In the genomic region with DNA sequence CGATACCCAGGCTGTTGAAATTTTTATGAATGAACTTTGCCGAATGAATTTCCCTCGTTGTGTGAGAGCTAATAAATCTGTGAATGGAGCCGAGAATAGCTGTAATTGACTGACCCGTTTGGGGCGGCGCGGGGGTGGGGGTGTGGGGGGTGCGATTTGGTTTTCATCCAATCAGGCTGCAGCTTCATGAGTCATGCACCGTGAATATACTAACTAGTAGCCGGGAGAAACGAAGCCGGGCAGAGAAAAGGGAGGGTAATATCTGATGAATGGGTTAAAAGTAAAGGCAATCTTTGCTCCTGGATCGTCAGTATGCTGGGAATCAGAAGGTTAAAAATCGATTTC, we compare ENCODE assay signal across 8 mouse cellular contexts. TPM values are rescaled to one million over a fixed set of nuclear protein-coding genes. Genes with fewer than 3 reads are reported as not detected.
DNase-seq lines count a peak whose midpoint lies in the region; ATAC-seq and TF ChIP-seq lines count a peak whose summit lies in the region.

A gene (minus strand): TSS at position 63 of the 345 bp plus-strand sequence.

- H3K4me2 ChIP-seq in forebrain, embryonic 12.5 days = peak within 1 kb of the TSS; percentile 86
- peak within 1 kb of the TSS; percentile 95 for H3K4me2 ChIP-seq in intestine, postnatal 0 days (replicated peaks; ENCODE audit: low read depth)
- H3K4me2 ChIP-seq in midbrain, embryonic 15.5 days = peak within 1 kb of the TSS; percentile 100

- H3K9me3 ChIP-seq in forebrain, embryonic 12.5 days = no peaks in the 10 kb centered on the region
- no peaks in the 10 kb centered on the region for H3K9me3 ChIP-seq in intestine, postnatal 0 days (ENCODE audit: control insufficient read depth)
- no peaks in the 10 kb centered on the region for H3K9me3 ChIP-seq in midbrain, embryonic 15.5 days

- no peak within 1 kb of the TSS for H3K27ac ChIP-seq in bone marrow macrophage, adult 2 months (ENCODE audit: insufficient read depth, low read depth, low read length)
- H3K27ac ChIP-seq in forebrain, embryonic 12.5 days = peak within 1 kb of the TSS; percentile 65; the same call in 1 of the 2 replicates
- H3K27ac ChIP-seq in intestine, postnatal 0 days (ENCODE audit: low read depth, low read length) = no peak within 1 kb of the TSS
- peak within 1 kb of the TSS; percentile 78 for H3K27ac ChIP-seq in midbrain, embryonic 15.5 days

- no peak for TF ChIP-seq POLR2A in bone marrow macrophage, adult 2 months (IDR thresholded peaks at IDR 0.05; ENCODE audit: borderline replicate concordance, low read depth, low read length)

- no peaks in the 10 kb centered on the region for H3K36me3 ChIP-seq in forebrain, embryonic 12.5 days (replicated peaks)
- no peaks in the 10 kb centered on the region for H3K36me3 ChIP-seq in intestine, postnatal 0 days (ENCODE audit: control insufficient read depth, insufficient read depth)
- H3K36me3 ChIP-seq in midbrain, embryonic 15.5 days (replicated peaks) = no peaks in the 10 kb centered on the region

- peak; percentile 89 for ATAC-seq in forebrain, embryonic 12.5 days (ENCODE audit: low FRiP score)
- ATAC-seq in intestine, postnatal 0 days = peak; percentile 58
- ATAC-seq in midbrain, embryonic 15.5 days (replicated peaks) = peak; percentile 90

- peak; percentile 6 for DNase-seq in retina, adult 2 months (ENCODE audit: low read depth, low spot score)
- DNase-seq in retina, postnatal 1 day = no peak
- no peak for DNase-seq in frontal cortex, postnatal 25 days (ENCODE audit: low spot score in 2 of 2)
- DNase-seq in thymus, postnatal 36 days = no peak

- H3K9ac ChIP-seq in forebrain, embryonic 12.5 days = peak within 1 kb of the TSS; percentile 61
- H3K9ac ChIP-seq in intestine, postnatal 0 days (ENCODE audit: low read depth, low read length) = no peak within 1 kb of the TSS
- H3K9ac ChIP-seq in midbrain, embryonic 15.5 days = peak within 1 kb of the TSS; percentile 69

- H3K4me3 ChIP-seq in bone marrow macrophage, adult 2 months (ENCODE audit: insufficient read depth, low read length) = peak within 1 kb of the TSS; percentile 51
- H3K4me3 ChIP-seq in forebrain, embryonic 12.5 days (replicated peaks) = peak within 1 kb of the TSS; percentile 47
- peak within 1 kb of the TSS; percentile 46 for H3K4me3 ChIP-seq in intestine, postnatal 0 days (ENCODE audit: low read depth, low read length)
- H3K4me3 ChIP-seq in midbrain, embryonic 15.5 days = peak within 1 kb of the TSS; percentile 54

- H3K4me1 ChIP-seq in bone marrow macrophage, adult 2 months (ENCODE audit: control insufficient read depth, insufficient read depth, low read length) = peaks cover 3% of the 10 kb centered on the region; the same call in 1 of the 2 replicates
- peaks cover 22% of the 10 kb centered on the region for H3K4me1 ChIP-seq in forebrain, embryonic 12.5 days
- peaks cover 3% of the 10 kb centered on the region; the same call in 1 of the 2 replicates for H3K4me1 ChIP-seq in intestine, postnatal 0 days (replicated peaks; ENCODE audit: control insufficient read depth, insufficient read depth, low read length)
- peaks cover 25% of the 10 kb centered on the region for H3K4me1 ChIP-seq in midbrain, embryonic 15.5 days

- under 1% methylated on average over 15 of the region's 15 CpGs for whole genome bisulfite sequencing in forebrain, embryonic 12.5 days
- WGBS in intestine, postnatal 0 days = under 1% methylated on average over 15 of the region's 15 CpGs
- WGBS in midbrain, embryonic 15.5 days = under 1% methylated on average over 15 of the region's 15 CpGs

- TF ChIP-seq CTCF in bone marrow macrophage, adult 2 months (IDR thresholded peaks at IDR 0.05; ENCODE audit: low read depth, low read length) = no peak
- no peak for TF ChIP-seq CTCF in intestine, postnatal 0 days (IDR thresholded peaks at IDR 0.05; ENCODE audit: low read depth)

- peaks cover 52% of the 10 kb centered on the region for H3K27me3 ChIP-seq in forebrain, embryonic 12.5 days
- H3K27me3 ChIP-seq in intestine, postnatal 0 days (replicated peaks; ENCODE audit: control insufficient read depth, insufficient read depth, low read length) = peaks cover 21% of the 10 kb centered on the region
- H3K27me3 ChIP-seq in midbrain, embryonic 15.5 days (replicated peaks) = peaks cover 15% of the 10 kb centered on the region

RNA-seq across cellular contexts. Expression of the gene that starts here (rescaled TPM):
- polyA plus RNA-seq in bone marrow macrophage, adult 2 months (2012; ENCODE audit: insufficient read depth, insufficient read length, missing spikeins) = 1.5 and 1.8 TPM in 2 replicates
- polyA plus RNA-seq in forebrain, embryonic 12.5 days (2016; fragmentation: Nextera tagmentation; extraction: Ambion mirVana) = 1.5 TPM in 2 replicates
- 0.61 and 0.65 TPM in 2 replicates for polyA plus RNA-seq in intestine, postnatal 0 days (2015; fragmentation: Nextera tagmentation; extraction: Ambion mirVana)
- 3.6 and 3.7 TPM in 2 replicates for polyA plus RNA-seq in midbrain, embryonic 15.5 days (2015; fragmentation: Nextera tagmentation; extraction: Ambion mirVana)

Comparison
In these comparisons a context has a peak if more than half of its experiments do, and no peak if none do; other contexts are left out.
1. Peak in ATAC-seq, H3K4me3 ChIP-seq and H3K4me2 ChIP-seq in intestine, postnatal 0 days; RNA of the gene not detected or under 1 TPM.
2. H3K27ac ChIP-seq: peak in forebrain, embryonic 12.5 days (single experiment) and midbrain, embryonic 15.5 days (single experiment); none in bone marrow macrophage, adult 2 months (single experiment) and intestine, postnatal 0 days (single experiment).
3. Peak in every context shown above with its lines, with median percentiles within 50 percentile points of each other: H3K4me3 ChIP-seq, ATAC-seq and H3K4me2 ChIP-seq.